Mouse (Mus musculus) inflammation-experienced regulatory T-cells, adult 6 months (primary cell): ENCODE results near the gene Slc7a6. TPM values are rescaled to one million over a fixed set of nuclear protein-coding genes. Genes with fewer than 3 reads are reported as not detected.
A peak's percentile ranks its signal among the peaks of the same experiment; 100 is the strongest.

Source experiments
- ATAC-seq: one replicate; pipeline ENCODE4 v1.8.0; 2017
- polyA plus RNA-seq, 3 experiments: library from polyadenylated mRNA; unstranded; fragments of 100-300 nt; shearing (Covaris generic); gene quantifications; one replicate each; pipeline ENCODE4 v1.2.1; 2017

Gene Slc7a6
- 10 to 100 TPM; 21.0 to 35.6 (median 33.1) TPM for polyA plus RNA-seq

DNA sequence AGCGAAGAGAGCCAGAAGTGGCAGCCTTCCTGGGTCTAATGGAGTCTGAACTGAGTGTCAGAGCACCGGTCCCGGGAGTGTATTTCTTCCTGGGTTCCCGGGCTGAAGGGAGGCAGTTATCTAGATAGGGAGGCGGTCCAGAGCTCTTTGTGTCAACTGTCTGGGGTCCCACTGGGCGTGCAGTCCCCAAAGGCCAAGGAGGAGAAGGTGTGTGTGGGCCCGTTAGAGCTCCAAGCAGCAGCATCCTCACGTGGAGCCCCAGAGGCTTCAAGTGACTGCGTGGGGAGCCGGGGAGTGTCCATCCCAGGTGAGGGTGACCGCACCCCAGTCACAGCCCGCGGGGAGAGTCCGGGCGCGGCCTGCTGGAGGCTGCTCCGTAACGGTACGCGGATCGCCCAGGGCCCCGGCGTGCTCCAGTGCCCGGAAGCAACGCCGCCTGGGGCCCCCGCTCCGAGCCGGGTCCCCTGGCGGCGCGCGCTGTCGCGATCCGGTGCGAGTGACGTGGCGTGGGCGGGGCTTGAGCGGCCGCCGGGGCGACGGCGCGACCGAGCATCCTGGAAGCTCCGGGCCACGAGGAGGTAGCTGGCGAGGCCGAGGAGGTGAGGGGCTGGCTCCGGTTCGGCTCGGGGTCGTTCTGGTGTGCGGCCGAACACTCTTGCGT is at the start of gene Slc7a6:
Slc7a6 (plus strand) TSS at position 502 of the 661 bp plus-strand sequence.
- ATAC-seq, result peak; percentile 83

DNA sequence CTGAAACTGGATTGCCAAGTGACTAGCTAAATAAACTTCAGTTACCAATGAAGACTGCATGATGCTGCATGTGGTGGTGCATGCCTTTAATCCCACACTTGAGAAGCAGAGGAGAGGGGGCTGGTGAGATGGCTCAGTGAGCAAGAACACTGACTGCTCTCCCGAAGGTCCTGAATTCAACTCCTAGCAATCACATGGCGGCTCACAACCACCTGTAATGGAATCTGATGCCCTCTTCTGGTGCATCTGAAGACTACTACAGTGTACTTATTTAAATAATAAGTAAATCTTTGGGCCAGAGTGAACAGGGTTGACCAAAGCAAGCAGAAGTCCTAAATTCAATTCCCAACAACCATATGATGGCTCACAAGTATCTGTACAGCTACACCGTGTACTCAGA is 45.2 kb upstream of the Slc7a6 start:
- no peak for ATAC-seq

- ATAC-seq, result no peak
Observed at GRCm38 (mm10) chr8:106126055-106126454, 42.6 kb upstream of the Slc7a6 start.

- no peak for ATAC-seq
Observed at GRCm38 (mm10) chr8:106127054-106127453, 41.6 kb upstream of the Slc7a6 start.

GRCm38 (mm10) chr8:106127882-106128410 is 40.7 kb upstream of the Slc7a6 start:
- no peak for ATAC-seq

GRCm38 (mm10) chr8:106129232-106129930 is 39.3 kb upstream of the Slc7a6 start:
- ATAC-seq, result no peak

GRCm38 (mm10) chr8:106129997-106130396 is 38.7 kb upstream of the Slc7a6 start:
- no peak for ATAC-seq

GRCm38 (mm10) chr8:106130505-106130904 is 38.2 kb upstream of the Slc7a6 start:
- ATAC-seq, result no peak

DNA sequence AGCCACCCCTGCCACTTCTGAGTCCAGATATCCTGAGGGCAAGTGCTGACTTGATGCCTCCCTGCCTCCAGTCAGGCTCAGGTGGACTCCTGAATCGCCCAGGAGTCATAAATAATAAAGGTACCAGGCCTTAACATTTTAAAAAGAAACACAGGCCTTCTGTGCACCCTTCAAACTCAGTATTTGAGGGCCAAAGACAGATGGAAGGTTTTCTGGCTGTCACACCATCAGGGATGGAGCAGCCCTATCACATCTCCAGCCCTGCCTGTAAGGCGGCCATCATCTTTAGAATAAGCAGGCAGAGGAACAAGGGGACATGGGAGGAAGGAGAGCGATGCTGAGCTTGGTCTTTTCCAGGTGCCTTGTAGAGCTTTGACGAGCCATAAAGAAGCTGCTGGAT is 37.6 kb upstream of the Slc7a6 start:
- no peak for ATAC-seq

DNA sequence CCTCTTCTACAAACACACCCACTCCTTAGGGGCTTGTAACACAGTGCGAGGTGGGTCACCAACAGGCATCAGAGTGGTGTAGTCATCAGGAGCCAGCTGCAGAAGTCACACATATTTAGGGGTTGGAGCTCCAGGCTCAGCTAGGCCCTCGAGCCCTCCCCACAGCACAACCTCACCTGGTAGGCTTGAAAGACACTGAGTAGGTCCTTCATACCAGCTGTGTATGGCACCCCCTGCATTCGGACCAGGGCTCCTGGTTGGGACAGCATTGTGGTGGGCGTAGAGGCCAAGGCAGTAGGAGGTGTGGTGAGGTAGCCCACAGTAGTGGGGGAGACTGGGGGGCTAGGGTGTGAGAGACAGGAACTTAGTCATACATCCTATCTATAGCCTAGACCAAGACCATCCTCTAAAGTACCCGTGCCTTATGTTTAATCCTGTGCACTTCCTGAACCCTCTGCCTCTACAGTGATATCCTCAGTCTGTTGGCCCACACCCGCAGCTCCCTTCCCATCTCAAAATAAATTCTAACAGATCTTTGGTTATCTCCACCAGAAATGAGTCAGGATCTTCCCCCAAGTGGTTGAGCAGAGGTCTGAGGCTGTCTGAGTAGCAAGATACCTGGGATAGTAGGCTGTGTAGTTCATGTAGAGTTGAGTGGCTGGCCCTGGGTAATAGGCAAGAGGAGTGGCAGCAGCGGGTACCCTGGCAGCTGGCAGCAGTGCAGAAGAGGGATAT is 37.0 kb upstream of the Slc7a6 start:
- no peak for ATAC-seq

- no peak for ATAC-seq
Observed at GRCm38 (mm10) chr8:106132356-106132755, 36.3 kb upstream of the Slc7a6 start.

DNA sequence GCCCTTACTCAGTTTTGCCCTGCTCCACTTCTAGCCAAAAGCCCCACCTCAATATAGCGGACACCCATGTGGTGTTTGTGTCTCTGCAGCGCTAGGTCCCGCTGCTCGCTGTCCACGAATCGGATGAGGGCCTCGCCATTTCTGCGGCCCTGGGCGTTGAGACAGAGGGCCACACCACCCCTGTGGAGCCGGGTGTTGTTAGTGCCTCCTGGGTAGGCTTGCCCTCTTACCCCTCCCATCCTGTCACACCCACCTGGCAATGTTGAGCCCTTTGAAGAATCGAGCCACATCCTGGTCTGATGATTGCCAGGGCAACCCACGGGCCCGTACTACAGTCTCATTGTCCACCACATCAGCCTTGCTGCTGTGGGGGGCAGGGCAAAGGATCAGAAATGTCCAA is 35.1 kb upstream of the Slc7a6 start:
- peak; percentile 11 for ATAC-seq

DNA sequence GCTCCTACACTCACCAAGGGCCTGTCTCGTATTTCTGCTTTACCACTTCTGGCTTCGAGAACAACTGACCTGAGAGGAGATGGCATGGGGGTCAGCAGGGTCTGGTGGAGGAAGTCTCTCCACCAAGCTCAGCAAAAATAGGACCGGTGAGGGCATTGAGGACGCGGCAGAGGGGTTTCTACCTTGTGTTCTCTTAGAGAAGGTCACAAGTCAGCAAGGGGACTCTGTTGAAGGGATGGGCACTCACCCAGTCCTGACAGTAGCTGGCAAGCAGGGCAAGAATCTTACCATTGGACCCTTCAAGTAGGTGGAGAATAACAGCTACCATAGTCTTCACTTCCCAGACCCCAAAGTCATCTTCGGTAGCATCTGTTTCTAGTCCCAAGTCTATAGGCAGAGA is 34.7 kb upstream of the Slc7a6 start:
- no peak for ATAC-seq

DNA sequence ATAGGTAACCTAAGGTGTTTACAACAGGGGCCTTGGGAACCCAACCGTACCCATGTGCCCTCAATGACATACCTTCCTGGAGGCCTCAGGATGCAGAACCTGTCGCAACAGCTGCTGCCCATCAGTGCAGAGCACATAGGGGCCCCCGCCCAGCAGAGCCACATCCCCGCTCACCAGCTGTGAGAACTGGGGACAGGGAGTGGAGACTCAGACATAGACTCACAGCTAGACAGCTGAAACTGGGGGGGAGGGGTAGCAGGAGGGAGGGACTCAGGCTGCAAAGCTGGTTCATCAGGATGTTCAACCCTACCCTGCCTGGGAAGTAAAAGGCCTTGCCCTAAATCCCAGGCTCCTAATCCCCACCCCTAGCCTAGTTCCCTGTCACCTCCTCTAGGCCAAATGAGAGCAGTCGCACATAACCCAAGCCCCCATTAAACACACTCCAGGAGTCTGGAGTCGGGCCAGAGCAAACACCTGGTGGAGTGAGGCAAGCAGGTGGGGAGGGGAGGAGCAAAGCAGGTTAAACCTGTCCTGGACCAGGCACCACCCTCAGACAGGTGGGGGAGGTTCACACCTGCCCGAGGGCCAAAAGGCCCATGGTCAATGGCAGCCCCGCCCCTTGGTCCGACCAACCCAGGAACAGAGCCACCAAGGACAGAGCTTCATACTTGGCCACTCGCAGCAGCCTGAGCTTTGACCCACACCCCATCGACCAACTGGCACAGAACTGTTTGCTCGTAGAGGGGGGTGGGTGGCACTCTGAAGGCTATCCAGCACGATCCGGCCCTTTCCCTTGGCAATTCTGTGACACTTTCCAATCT is 33.7 kb upstream of the Slc7a6 start:
- no peak for ATAC-seq

GRCm38 (mm10) chr8:106135672-106136071 is 33.0 kb upstream of the Slc7a6 start:
- ATAC-seq, result no peak

DNA sequence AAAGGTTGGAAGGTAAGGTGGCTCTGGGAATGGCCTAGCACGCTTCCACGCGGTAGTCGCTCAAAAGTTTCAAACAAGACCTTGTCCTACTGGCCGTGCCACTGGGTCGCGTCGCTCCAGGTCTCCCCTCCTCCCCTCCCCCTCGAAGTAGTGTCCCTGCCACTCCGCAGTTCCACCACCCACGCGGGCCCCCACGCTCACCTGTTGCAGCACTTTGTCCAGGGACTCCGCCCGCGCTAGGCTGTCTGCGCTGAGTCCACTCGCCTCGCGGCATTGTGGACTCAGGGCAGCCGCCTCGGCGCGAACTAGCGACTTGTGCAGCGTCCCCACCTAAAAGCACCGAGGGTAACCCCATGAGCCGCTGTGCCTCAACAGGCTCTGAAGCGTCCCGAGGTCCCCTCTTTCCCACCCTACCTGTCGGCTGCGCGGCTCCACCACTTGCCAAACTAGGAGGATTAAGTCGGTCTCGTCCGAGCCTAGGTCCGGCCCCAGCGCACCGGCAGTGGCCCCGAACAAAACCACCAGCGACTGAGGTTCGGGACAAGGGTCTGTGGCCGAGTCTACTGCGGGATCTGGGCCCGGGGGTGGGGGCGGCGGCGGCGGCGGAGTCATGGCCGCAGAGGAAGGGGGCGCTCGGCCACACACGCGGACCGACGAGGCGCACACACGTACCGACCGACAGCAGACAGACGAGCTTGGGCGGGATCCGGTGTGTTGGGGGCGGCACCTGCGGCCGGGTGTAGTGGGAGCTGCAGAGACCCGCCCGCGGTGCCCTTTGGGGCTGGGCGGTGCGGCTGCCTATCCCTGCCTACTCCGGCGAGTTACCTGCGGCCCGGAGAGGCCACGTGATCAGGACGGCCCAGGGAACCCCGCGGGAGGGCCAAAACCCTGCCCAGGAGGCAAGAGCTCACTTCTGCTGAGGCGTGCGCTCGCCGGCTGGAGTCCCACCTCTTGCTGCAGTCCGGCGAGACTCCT is 32.2 kb upstream of the Slc7a6 start, which contains the start of gene Esrp2:
Esrp2 (minus strand) TSS at position 819 of the 975 bp plus-strand sequence.
- ATAC-seq, result peak; percentile 33

GRCm38 (mm10) chr8:106137218-106137905 is 31.3 kb upstream of the Slc7a6 start:
- no peak for ATAC-seq

- no peak for ATAC-seq
Observed at GRCm38 (mm10) chr8:106137906-106138477, 30.7 kb upstream of the Slc7a6 start.

DNA sequence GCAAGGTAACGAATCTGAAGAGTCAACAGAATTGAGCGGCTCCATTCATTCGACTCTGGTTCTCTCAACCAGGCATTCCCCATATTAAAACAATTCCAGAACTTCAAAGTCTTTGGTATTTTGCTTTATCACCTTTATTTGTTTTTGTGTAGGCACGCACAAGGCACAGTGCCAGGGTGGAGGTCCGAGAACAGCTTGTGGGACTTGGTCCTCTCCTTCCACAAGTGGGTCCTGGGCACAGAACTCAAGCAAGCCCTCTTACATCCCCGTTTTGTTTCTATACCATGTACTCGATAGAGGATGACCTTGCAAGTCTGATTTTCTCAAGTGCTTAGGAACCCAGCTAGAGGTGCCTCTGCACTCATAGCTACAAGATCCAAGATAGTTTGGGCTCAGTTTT is 30.0 kb upstream of the Slc7a6 start:
- no peak for ATAC-seq

DNA sequence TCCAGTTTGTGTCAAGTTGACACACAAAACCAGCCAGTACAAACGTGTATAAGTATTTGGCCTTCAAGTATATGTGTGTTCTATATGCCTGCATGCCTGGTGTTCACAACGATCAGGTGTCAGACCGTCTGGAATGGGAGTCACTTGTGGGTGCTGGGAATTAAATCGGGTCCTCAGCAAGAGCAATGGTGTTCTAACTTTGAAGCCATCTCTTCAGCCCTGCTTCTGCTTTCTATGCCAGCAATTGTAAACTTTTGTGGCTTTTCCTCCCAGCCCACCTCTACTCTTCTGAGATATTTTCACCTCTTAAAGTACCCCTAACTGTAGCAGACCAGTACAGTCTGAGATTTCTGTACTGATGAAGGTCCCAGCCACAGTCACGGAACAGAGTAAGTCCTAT is 28.5 kb upstream of the Slc7a6 start:
- ATAC-seq, result no peak
